Mouse (Mus musculus) myocyte (in vitro differentiated cells): ENCODE measurements at regions not wholly inside any gene's neighbourhood (a gene's known extent, or its start where the extent isn't known, plus 50 kb on each side); places are given as distances from the start of the nearest gene placed in this dataset.

Source experiments
- MAX ChIP-seq: IDR thresholded peaks from one replicate; pipeline ENCODE4 v1.6.1; 2011; ENCODE audit warnings: low read depth, mild to moderate bottlenecking, control low read depth
- MYOD1 ChIP-seq, 3 experiments: IDR thresholded peaks; one replicate each; pipeline ENCODE4 v1.6.1; 2011; ENCODE audit warnings: control low read depth in 2 of 3, low read depth in 2 of 3, mild to moderate bottlenecking in 2 of 3, moderate library complexity in 1 of 3; ENCODE audit not compliant: insufficient read length in 2 of 3, control insufficient read depth in 1 of 3
- MYOG ChIP-seq, 3 experiments: IDR thresholded peaks; one replicate each; pipeline ENCODE4 v1.6.1; 2011; ENCODE audit warnings: control low read depth in 2 of 3, low read depth in 2 of 3, mild to moderate bottlenecking in 2 of 3; ENCODE audit not compliant: insufficient read length in 2 of 3, control insufficient read depth in 1 of 3, insufficient read depth in 1 of 3
- POLR2A ChIP-seq: IDR thresholded peaks from one replicate; pipeline ENCODE4 v1.6.1; 2011; ENCODE audit warnings: low read depth, mild to moderate bottlenecking, control low read depth, moderate library complexity; ENCODE audit not compliant: insufficient read length
- POLR2AphosphoS2 ChIP-seq: IDR thresholded peaks from one replicate; pipeline ENCODE4 v1.6.1; 2011; ENCODE audit warnings: low read depth, control low read depth; ENCODE audit not compliant: insufficient read length
- SRF ChIP-seq: IDR thresholded peaks from one replicate; pipeline ENCODE4 v1.6.1; 2011; ENCODE audit warnings: low read depth; ENCODE audit not compliant: control insufficient read depth, insufficient read length
- USF1 ChIP-seq: IDR thresholded peaks from one replicate; pipeline ENCODE4 v1.6.1; 2011; ENCODE audit warnings: low read depth, mild to moderate bottlenecking, control low read depth, moderate library complexity

- TF ChIP-seq POLR2A = no peak
- no peak for TF ChIP-seq POLR2AphosphoS2
- TF ChIP-seq MYOD1 (IDR thresholded peaks at IDR 0.05; ENCODE audit: control insufficient read depth in 1 of 3, insufficient read length in 2 of 3, low read depth in 2 of 3) = no peak
- no peak for TF ChIP-seq MAX
- no peak for TF ChIP-seq USF1
- no peak for TF ChIP-seq SRF
- TF ChIP-seq MYOG (IDR thresholded peaks at IDR 0.05; ENCODE audit: control insufficient read depth in 1 of 3, insufficient read depth in 1 of 3, insufficient read length in 2 of 3, low read depth in 2 of 3) = no peak
Observed at GRCm38 (mm10) chr1:56219700-56220099, 417.5 kb downstream of the Hsfy2 start.
